Mouse (Mus musculus) brain, adult 2 months (tissue): ENCODE measurements around the gene Tbc1d10c.

ENCODE experiments used
- DNase-seq: peaks from one replicate; pipeline ENCODE4 v3.0.0; 2011; ENCODE audit warnings: low read depth, low spot score

The Tbc1d10c gene

DNA sequence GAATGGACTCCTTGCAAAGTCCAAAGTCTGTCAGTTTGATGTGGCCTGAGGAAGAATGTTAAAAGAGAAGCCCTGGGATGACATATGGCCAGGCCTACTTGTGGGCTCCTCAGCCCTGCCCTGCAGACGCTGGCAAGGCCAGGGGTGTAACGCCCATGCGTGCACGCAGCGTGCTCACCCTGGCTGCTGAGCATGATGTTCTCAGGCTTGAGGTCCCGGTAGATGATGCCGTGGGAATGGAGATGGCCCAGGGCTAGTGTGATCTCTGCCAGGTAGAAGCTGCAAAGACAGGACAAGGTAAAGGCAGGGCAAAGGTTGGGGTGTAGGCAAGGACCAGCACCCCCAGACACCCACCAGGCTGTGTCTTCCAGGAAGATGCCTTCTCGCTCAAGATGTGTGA lies 32.0 kb downstream of the Tbc1d10c start:
- no peak for DNase-seq

- DNase-seq: no peak
Observed at GRCm38 (mm10) chr19:4156771-4157170, 34.3 kb downstream of the Tbc1d10c start.

GRCm38 (mm10) chr19:4156073-4156579 lies 35.0 kb downstream of the Tbc1d10c start:
- no peak for DNase-seq

DNA sequence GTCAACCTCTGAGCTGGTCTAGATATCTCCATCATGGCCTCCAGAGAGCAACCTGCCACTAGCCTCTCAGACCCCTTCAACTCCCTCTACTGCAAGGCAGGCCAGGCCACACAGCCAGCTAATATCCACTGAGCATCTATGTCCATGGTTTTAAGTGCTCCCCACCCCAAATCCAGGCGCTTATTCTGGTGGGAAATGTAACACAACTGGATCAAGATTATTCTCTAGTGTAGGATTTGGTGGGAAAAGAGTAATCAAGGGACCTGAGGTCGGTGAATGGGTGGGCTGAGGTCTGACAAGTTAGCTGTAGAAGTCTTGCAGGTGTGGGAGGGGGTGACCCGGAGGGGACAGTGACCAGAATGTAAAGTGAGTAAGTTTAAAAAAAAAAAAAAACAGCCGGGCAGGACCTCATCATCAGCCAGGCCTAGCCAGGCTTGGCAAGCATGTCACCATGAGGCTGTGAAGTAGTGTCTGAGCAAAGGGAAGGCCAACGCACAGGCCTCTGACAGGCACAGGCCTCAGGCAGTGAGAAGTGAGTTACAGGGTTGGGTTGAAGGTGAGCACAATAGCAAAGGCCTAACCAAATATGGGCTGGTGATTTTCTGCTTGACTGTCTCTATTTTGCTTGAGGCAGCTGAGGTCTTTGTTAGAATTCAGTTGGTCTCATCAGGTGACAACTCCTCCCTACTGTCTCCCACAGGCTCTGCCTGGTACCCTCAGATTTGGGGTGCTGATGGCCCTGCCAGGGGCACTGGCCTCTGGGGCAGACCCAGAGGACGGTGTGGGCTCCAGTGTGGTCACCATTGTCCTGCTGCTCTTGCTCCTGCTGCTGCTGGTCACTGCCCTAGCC lies 35.6 kb downstream of the Tbc1d10c start:
- DNase-seq: no peak

- DNase-seq: no peak
Observed at GRCm38 (mm10) chr19:4154437-4155222, 36.5 kb downstream of the Tbc1d10c start.

- peak; percentile 89 for DNase-seq
Observed at GRCm38 (mm10) chr19:4153232-4153654, 37.8 kb downstream of the Tbc1d10c start, which contains the start of gene Ptprcap. Gene Ptprcap, plus strand, starts transcription at chr19:4153604.

DNA sequence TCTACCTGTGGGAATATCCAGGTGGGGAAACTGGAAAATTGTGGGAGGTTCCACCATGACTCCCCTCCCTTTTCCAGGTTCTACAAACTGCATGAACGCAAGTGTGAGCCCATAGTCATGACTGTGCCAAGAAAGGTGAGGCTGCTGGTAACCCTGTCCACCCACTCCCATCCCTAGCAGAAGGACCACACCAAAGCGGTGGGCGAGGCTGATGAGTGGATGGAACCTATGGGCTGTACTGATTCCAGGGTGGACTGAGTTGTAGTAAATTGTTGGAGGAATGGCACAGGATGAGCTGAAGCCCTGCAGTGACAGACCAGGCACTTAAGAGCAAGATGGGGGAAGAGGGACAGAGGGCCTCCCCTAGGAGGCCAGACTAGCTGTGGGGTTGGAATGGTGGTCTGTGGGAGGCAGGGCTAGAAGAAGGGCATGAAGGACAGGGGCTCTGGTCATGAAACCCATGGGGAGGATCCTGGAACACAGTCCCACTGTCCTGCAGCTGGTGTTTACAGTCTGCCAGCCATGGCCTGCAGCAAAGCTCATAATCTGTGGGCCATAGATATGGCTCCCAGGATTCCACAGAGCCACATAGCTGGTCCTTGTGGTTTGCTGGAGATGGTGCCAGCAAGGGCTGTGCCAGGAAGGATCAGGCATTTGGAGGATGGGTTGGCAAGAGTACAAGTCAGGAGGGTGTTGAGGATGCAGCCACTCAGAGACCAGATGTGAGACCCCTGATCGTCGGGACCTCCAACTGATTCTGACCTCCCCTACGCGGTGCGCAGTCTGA lies 38.4 kb downstream of the Tbc1d10c start:
- DNase-seq: no peak

- DNase-seq: no peak
Observed at GRCm38 (mm10) chr19:4151898-4152297, 39.2 kb downstream of the Tbc1d10c start.

DNA sequence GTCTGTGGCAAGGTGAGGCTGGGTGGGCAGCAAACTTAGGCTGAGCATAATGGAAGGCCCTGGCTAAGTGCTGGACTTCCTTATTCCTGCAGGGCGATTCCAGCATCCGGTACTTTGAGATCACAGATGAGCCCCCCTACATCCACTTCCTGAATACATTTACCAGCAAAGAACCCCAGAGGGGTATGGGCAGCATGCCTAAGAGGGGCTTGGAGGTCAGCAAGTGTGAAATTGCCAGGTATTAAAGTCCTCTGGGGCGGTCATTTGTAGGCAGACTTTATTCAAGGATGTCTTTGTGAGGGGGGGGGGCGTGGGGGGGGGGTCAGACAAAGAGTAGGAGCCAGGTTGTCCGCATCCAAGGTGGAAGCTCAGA lies 39.6 kb downstream of the Tbc1d10c start:
- no peak for DNase-seq

DNA sequence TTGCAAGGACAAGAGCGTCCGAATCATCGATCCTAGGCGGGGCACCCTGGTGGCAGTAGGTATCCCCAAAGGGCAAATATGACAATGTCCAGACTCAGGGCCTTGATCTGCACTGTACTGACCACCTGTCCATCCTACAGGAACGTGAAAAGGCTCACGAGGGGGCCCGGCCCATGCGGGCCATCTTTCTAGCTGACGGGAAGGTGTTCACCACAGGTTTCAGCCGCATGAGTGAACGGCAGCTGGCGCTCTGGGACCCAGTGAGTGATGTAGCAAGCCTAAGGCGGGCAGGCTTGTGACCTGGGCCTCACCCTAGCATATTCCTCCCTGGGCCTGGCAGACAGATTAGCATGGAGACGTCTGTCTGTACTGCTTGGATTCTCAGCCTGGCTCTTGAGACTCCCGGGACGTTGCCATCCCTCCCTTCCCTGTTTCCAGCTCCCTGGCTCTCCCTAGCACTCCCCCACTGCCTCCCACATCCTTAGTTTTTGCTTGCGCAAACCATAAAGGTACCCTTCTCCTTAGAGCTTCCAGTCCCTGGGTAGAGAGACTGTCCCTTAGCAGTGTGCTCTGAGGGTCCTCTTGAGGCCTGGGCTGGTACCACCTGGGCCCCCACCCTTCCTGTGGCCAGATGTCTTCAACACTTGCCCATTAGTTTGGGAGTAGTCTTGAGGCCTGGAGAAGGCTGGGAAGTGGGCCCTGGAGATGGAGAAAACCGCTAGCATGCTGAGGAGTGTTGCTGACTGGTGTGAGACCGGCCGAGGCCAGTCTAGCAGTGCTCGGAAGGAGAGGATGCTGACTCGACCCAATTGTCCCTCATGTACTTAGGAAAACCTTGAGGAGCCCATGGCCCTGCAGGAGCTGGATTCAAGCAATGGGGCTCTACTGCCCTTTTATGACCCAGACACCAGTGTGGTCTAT lies 40.3 kb downstream of the Tbc1d10c start:
- no peak for DNase-seq

DNA sequence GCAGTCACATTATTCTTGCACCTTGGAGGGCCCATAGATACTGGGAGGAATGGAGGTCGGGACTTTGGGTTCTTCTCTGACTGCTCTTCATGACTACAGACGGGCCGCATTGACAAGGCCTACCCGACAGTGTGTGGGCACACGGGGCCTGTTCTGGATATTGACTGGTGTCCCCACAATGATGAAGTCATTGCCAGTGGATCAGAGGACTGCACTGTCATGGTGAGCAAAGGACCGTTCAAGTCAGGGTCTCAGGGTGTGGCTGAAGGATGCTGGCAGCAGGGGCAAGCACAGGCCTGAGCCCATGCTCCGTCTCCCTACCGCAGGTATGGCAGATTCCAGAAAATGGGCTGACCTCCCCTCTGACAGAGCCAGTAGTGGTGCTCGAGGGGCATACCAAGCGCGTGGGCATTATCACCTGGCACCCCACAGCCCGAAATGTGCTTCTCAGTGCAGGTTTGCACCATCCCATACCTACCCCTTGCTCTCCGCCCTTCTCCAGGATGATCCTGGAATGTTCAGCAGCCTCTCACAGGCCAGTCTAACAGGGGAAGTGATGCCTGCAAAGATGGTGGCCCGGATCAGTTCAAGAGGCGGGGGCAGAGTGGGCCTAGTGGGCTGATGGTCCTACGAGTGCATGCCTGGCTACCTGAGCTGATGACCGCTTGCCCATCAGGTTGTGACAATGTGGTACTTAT lies 41.2 kb downstream of the Tbc1d10c start:
- DNase-seq: no peak

DNA sequence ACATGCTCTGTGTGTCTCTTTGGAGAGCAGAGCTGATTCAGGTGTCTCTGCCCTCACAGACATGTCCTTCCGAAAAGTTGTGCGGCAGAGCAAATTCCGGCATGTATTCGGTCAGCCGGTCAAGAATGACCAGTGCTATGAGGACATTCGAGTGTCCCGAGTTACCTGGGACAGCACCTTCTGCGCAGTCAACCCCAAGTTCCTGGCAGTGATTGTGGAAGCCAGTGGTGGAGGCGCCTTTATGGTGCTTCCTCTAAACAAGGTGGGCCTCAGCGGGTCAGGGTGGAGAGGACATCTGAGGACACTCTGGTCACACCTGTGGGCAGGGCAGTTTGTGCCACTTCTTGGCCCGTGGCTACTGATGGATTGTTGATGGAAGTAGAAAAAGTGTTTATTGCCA lies 41.8 kb downstream of the Tbc1d10c start:
- DNase-seq: no peak

- no peak for DNase-seq
Observed at GRCm38 (mm10) chr19:4148819-4149218, 42.3 kb downstream of the Tbc1d10c start.

DNA sequence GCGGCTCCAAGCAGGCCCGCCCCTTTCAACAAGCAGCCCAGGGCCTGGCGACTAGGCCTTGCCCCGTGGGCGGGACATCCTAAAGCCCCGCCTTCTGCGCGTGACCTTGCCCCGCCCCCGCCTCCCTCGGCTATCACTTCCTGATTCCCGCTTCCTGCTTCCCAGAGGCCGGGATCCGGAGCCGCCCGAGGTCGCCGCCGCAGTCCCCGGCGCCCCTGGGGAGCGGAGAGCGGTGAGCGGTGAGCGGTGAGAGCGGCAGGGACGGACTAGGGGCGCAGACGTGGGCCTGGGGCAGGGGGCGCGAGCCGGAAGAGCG lies 42.6 kb downstream of the Tbc1d10c start, which contains the start of gene Coro1b:
Coro1b (plus strand) TSS at position 129 of the 316 bp plus-strand sequence.
- peak; percentile 96 for DNase-seq

DNA sequence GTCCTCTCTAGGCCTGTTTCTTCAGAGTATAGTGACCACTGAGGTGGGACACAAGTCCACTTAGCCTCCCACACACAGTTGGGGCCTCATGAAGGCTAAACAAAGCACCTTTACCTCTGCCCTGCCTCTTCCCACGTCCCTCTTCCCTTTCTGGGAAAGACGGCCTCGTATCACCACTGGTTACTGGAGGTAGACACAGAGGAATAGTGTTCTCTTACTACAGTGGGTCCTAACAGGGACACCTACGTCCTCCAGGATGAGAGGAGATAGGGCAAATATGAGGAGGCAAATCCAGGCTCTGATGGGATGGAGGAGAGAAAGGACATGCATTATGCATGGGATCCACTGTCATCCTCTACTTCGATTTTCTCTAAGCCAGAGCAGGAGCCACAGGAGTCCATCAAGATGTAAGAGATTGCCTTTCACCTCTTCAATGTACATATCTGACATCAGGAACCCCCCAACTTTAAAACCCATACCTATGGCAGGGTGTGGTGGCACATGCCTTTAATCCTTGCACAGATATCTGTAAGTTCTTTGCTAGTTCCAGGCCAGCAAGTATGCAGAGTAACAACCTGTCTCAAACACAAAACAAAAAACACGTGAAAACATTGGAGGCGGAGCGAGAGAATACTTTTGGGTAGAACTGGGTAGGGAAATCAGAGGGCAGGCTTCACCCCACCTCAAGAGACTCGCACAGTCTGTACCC lies 43.1 kb downstream of the Tbc1d10c start:
- DNase-seq: no peak

DNA sequence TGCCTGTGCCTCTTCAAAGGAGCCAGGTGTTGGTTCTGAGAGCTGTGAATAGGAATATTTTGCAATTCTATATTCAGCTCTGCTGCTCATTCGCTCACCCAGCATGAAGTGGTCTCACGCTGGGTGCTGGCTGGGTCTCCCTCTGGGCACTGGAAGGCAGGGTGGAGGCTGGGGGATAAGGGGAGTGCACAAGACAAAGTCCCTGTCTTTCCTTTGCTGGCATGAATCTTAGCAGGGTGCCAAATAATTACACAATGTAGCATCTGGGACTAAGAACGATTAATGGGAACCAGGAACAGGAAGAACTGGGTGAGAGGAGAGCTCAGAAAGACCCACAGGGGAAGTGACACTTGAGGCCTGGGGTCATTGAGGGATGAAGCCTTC lies 44.1 kb downstream of the Tbc1d10c start:
- no peak for DNase-seq

DNA sequence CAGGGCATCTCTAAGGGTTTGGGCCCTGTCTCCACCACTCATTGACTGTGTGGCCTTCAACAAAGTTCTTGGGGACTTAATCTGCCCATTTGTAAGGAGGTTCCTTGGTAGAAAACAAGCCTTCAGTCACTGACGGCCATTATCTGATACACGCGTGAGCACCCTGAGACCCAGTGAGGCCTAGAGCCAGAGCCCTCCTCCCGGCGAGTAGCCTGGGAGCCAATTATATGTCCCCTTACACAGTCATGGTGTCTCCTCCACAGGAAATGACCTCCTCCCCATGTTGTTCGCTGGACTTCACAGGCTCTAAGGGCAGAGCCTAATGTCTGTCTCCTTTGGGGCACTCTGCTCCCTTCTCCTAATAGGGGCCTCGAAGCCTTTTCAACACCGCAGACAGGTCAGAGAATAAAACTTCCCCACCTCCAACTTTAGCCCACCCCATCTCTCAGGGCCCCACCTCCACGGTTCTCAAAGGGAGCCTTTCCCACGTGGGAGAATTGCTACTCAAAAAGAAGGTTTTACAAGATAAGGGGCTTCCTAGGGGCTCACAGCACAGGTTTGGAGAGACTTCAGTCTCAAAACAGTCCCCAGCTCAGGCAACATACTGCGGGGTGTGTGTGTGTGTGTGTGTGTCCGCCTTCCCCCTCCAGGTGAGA lies 44.6 kb downstream of the Tbc1d10c start:
- no peak for DNase-seq

DNA sequence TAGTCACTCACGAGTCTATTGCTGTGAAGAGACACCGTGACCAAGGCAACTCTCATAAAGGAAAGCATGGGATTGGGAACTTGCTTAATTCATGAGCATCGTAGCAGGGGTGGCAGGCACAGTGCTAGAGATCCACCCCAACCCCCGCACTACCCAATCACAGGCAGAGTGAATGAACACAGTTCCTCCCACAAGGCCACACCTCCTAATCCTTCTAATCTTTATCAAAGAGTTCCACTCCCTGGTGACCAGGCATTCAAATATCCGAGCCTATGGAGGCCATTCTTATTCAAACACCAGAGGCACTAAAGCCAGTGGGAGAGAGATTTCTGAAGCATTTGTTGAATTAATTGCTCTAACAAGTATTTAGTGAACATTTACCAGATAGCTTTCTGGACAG lies 45.1 kb downstream of the Tbc1d10c start:
- no peak for DNase-seq
